In genomic region chr17:86494895-86495294, GRCm38 (mm10) we compare ENCODE assay signal across 15 mouse cellular contexts. TPM values are rescaled to one million over a fixed set of nuclear protein-coding genes. Genes with fewer than 3 reads are reported as not detected.
DNase-seq lines count a peak whose midpoint lies in the region; ATAC-seq and TF ChIP-seq lines count a peak whose summit lies in the region.
"Had no signal": no experiment of that assay in that cellular context is flagged by ENCODE, and none has a peak within 500 bp of the region (broad histone marks: within the 10 kb centered on the region; RNA-seq: fewer than 3 reads in every experiment).

No protein-coding gene starts in this region.

- ATAC-seq in intestine, postnatal 0 days, result no peak
- peak; percentile 9; the same call in 1 of the 2 replicates for ATAC-seq in megakaryocyte-erythroid progenitor cell, adult 5-6 weeks (replicated peaks; ENCODE audit: low FRiP score, low TSS enrichment, poor library complexity, severe bottlenecking)
- no peak for ATAC-seq in forebrain, embryonic 13.5 days

- peak; percentile 29 for TF ChIP-seq CTCF in intestine, postnatal 0 days (IDR thresholded peaks at IDR 0.05; ENCODE audit: low read depth)

- peaks cover 19% of the 10 kb centered on the region; the same call in 1 of the 2 replicates for H3K36me3 ChIP-seq in intestine, postnatal 0 days (ENCODE audit: control insufficient read depth, insufficient read depth)
- H3K36me3 ChIP-seq in forebrain, embryonic 13.5 days (ENCODE audit: poor library complexity, severe bottlenecking), result no peaks in the 10 kb centered on the region
- H3K36me3 ChIP-seq: forebrain, embryonic 10.5 days had no signal

- H3K4me3 ChIP-seq in intestine, postnatal 0 days (ENCODE audit: low read depth, low read length), result no peak overlapping the region
- no peak overlapping the region for H3K4me3 ChIP-seq in forebrain, embryonic 13.5 days
- H3K4me3 ChIP-seq: embryonic facial prominence, embryonic 13.5 days; forebrain, embryonic 10.5 days; limb, embryonic 10.5 days had no signal

- 28% methylated on average over 6 of the region's 6 CpGs for WGBS in intestine, postnatal 0 days
- 81% methylated on average over 6 of the region's 6 CpGs for WGBS in forebrain, embryonic 13.5 days

- no peak overlapping the region for H3K9ac ChIP-seq in intestine, postnatal 0 days (ENCODE audit: low read depth, low read length)
- H3K9ac ChIP-seq in forebrain, embryonic 13.5 days, result no peak overlapping the region
- H3K9ac ChIP-seq: embryonic facial prominence, embryonic 13.5 days; lung, embryonic 14.5 days had no signal

- H3K27me3 ChIP-seq in intestine, postnatal 0 days (replicated peaks; ENCODE audit: control insufficient read depth, insufficient read depth, low read length), result no peaks in the 10 kb centered on the region
- H3K27me3 ChIP-seq in forebrain, embryonic 13.5 days, result no peaks in the 10 kb centered on the region
- H3K27me3 ChIP-seq: embryonic facial prominence, embryonic 13.5 days had no signal

- no peak overlapping the region for H3K4me2 ChIP-seq in intestine, postnatal 0 days (replicated peaks; ENCODE audit: low read depth)
- no peak overlapping the region for H3K4me2 ChIP-seq in forebrain, embryonic 13.5 days
- H3K4me2 ChIP-seq: embryonic facial prominence, embryonic 13.5 days; lung, embryonic 14.5 days had no signal

- no peaks in the 10 kb centered on the region for H3K9me3 ChIP-seq in intestine, postnatal 0 days (ENCODE audit: control insufficient read depth)
- no peaks in the 10 kb centered on the region for H3K9me3 ChIP-seq in forebrain, embryonic 13.5 days (replicated peaks)
- H3K9me3 ChIP-seq: embryonic facial prominence, embryonic 13.5 days; forebrain, embryonic 10.5 days; limb, embryonic 10.5 days had no signal

- H3K27ac ChIP-seq in intestine, postnatal 0 days (ENCODE audit: low read depth, low read length), result no peak overlapping the region
- H3K27ac ChIP-seq in forebrain, embryonic 13.5 days, result no peak overlapping the region
- H3K27ac ChIP-seq: forebrain, embryonic 10.5 days; limb, embryonic 10.5 days had no signal

- DNase-seq in layer of hippocampus, adult 9-11 months, result peak; percentile 54
- no peak for DNase-seq in layer of hippocampus, postnatal 14 days (ENCODE audit: low spot score in 2 of 2)
- peak; percentile 44 for DNase-seq in brain, adult 2 months (ENCODE audit: low read depth, low spot score)
- DNase-seq in adrenal gland, postnatal 4 days (ENCODE audit: low spot score in 2 of 2), result no peak
- DNase-seq: adrenal gland, adult 8-10 months; heart, postnatal 36 days; lung, embryonic 14.5 days had no signal

- H3K4me1 ChIP-seq in intestine, postnatal 0 days (replicated peaks; ENCODE audit: control insufficient read depth, insufficient read depth, low read length), result 0 out of 2 replicates have a peak, but pooled peaks cover 3% of the 10 kb centered on the region
- no peaks in the 10 kb centered on the region for H3K4me1 ChIP-seq in forebrain, embryonic 13.5 days

RNA-seq across cellular contexts. Expression of gene Gm10309, which starts 10.1 kb away (rescaled TPM):
- total RNA-seq in layer of hippocampus, postnatal 14 days (2021), result not detected
- polyA plus RNA-seq in intestine, postnatal 0 days (2015; fragmentation: Nextera tagmentation; extraction: Ambion mirVana), result 0.12 TPM in 1 of 2 replicates, not detected in the other
- total RNA-seq in megakaryocyte-erythroid progenitor cell, adult 5-6 weeks (2014; fragmentation: Nextera tagmentation), result not detected in 2 replicates
- total RNA-seq in megakaryocyte-erythroid progenitor cell, adult 5-6 weeks (2017), result not detected in 2 replicates
- under 1 TPM in 1 of 2 experiments, not detected in 1; 0.25 TPM for total RNA-seq in adrenal gland, postnatal 4 days (2021)
- polyA plus RNA-seq in forebrain, embryonic 13.5 days (2015; fragmentation: Nextera tagmentation; extraction: Ambion mirVana), result 0.25 and 0.37 TPM in 2 replicates
- total RNA-seq: heart, adult 8-10 months; neutrophil, adult 5-6 weeks had no signal

Comparison
In these comparisons a context has a peak if more than half of its experiments do, and no peak if none do; other contexts are left out.
1. DNase-seq: peak in layer of hippocampus, adult 9-11 months (single experiment) and brain, adult 2 months (single experiment); none in layer of hippocampus, postnatal 14 days (0 of 2) and adrenal gland, postnatal 4 days (0 of 2).